Mouse (Mus musculus): ENCODE results near the gene Fbxo40. TPM values are rescaled to one million over a fixed set of nuclear protein-coding genes. Genes with fewer than 3 reads are reported as not detected.

Fbxo40 gene
- total RNA-seq, 4 experiments from 2014 or later: 220 to 269 (median 244) TPM

- no peak for DNase-seq (ENCODE audit: low spot score)
Observed at GRCm38 (mm10) chr16:36946459-36947159, 43.7 kb downstream of the Fbxo40 start.

- DNase-seq (ENCODE audit: low spot score): peak; percentile 72
Observed at GRCm38 (mm10) chr16:36944895-36945424, 45.3 kb downstream of the Fbxo40 start.

GRCm38 (mm10) chr16:36943591-36943990, 46.7 kb downstream of the Fbxo40 start:
- DNase-seq (ENCODE audit: low spot score): no peak

GRCm38 (mm10) chr16:36941895-36942294, 48.4 kb downstream of the Fbxo40 start:
- no peak for DNase-seq (ENCODE audit: low spot score)

- peak; percentile 65 for DNase-seq (ENCODE audit: low spot score)
Observed at GRCm38 (mm10) chr16:36941137-36941727, 49.0 kb downstream of the Fbxo40 start.

GRCm38 (mm10) chr16:36935814-36936213, 54.5 kb downstream of the Fbxo40 start:
- DNase-seq (ENCODE audit: low spot score): peak; percentile 17

- peak; percentile 54 for DNase-seq (ENCODE audit: low spot score)
Observed at GRCm38 (mm10) chr16:36934841-36935620, 55.2 kb downstream of the Fbxo40 start, which contains the start of gene Hcls1. TSS of gene Hcls1 (plus strand) at chr16:36934983.

- DNase-seq (ENCODE audit: low spot score): peak; percentile 26
Observed at GRCm38 (mm10) chr16:36934131-36934840, 56.0 kb downstream of the Fbxo40 start.

- no peak for DNase-seq (ENCODE audit: low spot score)
Observed at GRCm38 (mm10) chr16:36932546-36932945, 57.7 kb downstream of the Fbxo40 start.

- no peak for DNase-seq (ENCODE audit: low spot score)
Observed at GRCm38 (mm10) chr16:36931976-36932375, 58.3 kb downstream of the Fbxo40 start.

GRCm38 (mm10) chr16:36931381-36931780, 58.9 kb downstream of the Fbxo40 start:
- no peak for DNase-seq (ENCODE audit: low spot score)

- DNase-seq (ENCODE audit: low spot score): no peak
Observed at GRCm38 (mm10) chr16:36930231-36931136, 59.8 kb downstream of the Fbxo40 start.

GRCm38 (mm10) chr16:36929216-36929615, 61.1 kb downstream of the Fbxo40 start:
- DNase-seq (ENCODE audit: low spot score): no peak

- DNase-seq (ENCODE audit: low spot score): no peak
Observed at GRCm38 (mm10) chr16:36928106-36928500, 62.2 kb downstream of the Fbxo40 start.

- DNase-seq (ENCODE audit: low spot score): no peak
Observed at GRCm38 (mm10) chr16:36927495-36928105, 62.7 kb downstream of the Fbxo40 start.

- DNase-seq (ENCODE audit: low spot score): no peak
Observed at GRCm38 (mm10) chr16:36926514-36927447, 63.5 kb downstream of the Fbxo40 start.

- no peak for DNase-seq (ENCODE audit: low spot score)
Observed at GRCm38 (mm10) chr16:36925797-36926196, 64.5 kb downstream of the Fbxo40 start.

GRCm38 (mm10) chr16:36925351-36925750, 64.9 kb downstream of the Fbxo40 start:
- no peak for DNase-seq (ENCODE audit: low spot score)

- DNase-seq (ENCODE audit: low spot score): no peak
Observed at GRCm38 (mm10) chr16:36924312-36924711, 66.0 kb downstream of the Fbxo40 start.
